Mouse (Mus musculus): ENCODE results near the gene Prkag3. TPM values are rescaled to one million over a fixed set of nuclear protein-coding genes. Genes with fewer than 3 reads are reported as not detected.

The Prkag3 gene
- total RNA-seq (2017): not detected in 2 replicates

DNA sequence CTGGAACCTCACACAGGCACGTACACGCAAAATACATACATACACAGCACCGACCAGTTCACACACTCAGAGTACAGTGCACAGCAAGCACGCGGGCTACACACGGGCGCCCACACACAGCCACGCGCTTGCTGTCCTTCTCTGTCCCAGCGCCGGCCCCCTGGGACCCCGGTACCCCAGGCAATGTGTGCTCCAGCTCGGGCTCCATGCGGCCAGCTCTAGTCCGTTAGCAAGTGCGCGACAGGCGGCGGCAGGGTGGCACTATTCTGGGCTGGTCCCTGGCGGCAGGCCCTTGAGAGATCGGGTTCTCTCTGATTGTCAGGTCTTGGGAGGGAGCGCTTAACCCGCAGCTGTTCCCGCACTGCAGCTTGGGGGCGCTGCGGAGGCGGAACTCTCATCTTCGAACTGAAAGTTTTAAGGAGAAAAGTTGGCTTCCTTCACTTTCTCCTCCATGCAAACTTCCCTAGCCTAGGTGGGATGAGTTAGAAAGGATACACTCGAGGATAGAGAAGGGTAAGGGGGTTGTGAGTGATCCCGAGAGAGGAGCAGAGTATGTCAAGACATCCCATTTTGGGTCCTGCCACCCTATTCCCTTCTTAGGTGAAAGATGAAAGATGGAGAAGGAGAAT is at the start of gene Prkag3:
TSS of gene Prkag3 (minus strand) at position 579 of the 629 bp plus-strand sequence.
- peak; percentile 86 to 91 for ATAC-seq (replicated peaks in 1 of 2; ENCODE audit: insufficient read depth in 1 of 2, low FRiP score in 2 of 2, low TSS enrichment in 1 of 2, low read depth in 1 of 2, poor library complexity in 2 of 2, severe bottlenecking in 2 of 2)

DNA sequence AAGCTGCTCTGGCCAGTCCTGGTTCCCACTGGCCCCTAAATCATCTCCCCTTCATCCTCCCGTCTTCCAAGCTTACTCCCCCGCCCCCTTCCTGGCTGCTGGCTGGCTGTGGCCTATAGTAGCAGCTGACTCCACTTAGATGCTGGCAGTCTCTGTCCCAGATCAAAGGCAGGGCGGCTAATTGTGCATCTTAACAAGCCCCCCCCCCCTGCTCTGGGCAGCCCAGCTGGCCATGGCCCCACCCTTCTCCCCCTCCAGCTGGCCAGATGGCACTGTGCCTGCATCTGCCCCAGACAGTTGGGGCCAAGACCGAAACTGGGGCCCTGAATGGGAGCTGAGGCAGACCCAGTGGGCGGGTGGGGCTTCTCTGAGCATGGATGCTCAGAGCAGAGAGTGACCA is 48.4 kb upstream of the Prkag3 start:
- no peak for ATAC-seq (replicated peaks in 1 of 2; ENCODE audit: insufficient read depth in 1 of 2, low FRiP score in 2 of 2, low TSS enrichment in 1 of 2, low read depth in 1 of 2, poor library complexity in 2 of 2, severe bottlenecking in 2 of 2)

DNA sequence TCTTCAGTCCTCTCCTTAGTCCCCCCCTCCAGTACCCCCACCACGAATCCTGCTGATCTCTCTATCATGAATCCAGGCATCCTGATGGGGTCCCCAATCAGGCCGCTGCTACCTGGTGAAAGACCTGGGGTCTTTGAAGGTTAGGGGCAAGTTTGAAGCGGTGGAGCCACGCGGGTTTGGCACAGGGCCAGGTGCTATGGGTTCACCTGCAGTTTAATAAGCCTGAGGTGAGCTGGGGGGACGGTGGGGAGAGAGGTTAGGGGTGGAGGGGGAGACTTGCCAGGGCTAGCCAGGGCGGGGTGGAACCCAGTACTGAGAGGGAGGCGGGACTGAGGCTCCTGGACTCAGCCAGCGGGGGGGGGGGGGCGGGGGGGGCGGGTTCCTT is 46.1 kb upstream of the Prkag3 start:
- no peak for ATAC-seq (replicated peaks in 1 of 2; ENCODE audit: insufficient read depth in 1 of 2, low FRiP score in 2 of 2, low TSS enrichment in 1 of 2, low read depth in 1 of 2, poor library complexity in 2 of 2, severe bottlenecking in 2 of 2)

DNA sequence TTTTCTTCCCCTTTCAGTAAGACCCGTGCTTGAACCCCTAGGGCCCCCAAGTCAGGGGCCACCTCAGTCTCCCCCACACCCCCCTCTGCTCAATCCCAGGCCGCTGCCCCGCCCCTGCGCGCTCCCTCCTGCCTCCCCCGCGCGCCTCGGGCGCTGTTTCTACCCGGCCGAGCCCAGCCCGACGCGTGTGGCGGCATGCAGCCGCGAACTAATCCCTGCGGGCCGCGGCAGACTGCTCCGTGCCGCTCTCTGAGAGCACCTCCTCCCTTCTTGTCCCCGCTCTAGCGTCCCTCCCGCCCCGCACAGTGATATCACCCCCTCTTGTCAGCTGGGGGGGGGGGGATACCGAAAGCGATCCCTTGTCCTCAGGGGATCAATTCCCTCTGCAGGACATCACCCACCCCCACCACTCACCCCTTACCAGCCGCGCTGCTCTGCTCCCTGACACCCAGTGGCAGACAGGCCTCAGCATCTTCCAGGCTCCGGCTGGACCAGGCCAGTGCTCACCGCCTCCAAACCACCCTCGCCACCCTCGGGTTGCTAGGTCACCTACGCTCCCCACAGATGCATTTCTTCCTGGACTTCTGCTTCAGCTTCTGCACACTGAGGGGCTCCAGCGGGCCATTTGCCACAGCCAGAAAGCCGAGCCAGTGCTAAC is 45.6 kb upstream of the Prkag3 start:
- ATAC-seq (replicated peaks in 1 of 2; ENCODE audit: insufficient read depth in 1 of 2, low FRiP score in 2 of 2, low TSS enrichment in 1 of 2, low read depth in 1 of 2, poor library complexity in 2 of 2, severe bottlenecking in 2 of 2): peak; percentile 44; a peak in 3 of 4 replicates

DNA sequence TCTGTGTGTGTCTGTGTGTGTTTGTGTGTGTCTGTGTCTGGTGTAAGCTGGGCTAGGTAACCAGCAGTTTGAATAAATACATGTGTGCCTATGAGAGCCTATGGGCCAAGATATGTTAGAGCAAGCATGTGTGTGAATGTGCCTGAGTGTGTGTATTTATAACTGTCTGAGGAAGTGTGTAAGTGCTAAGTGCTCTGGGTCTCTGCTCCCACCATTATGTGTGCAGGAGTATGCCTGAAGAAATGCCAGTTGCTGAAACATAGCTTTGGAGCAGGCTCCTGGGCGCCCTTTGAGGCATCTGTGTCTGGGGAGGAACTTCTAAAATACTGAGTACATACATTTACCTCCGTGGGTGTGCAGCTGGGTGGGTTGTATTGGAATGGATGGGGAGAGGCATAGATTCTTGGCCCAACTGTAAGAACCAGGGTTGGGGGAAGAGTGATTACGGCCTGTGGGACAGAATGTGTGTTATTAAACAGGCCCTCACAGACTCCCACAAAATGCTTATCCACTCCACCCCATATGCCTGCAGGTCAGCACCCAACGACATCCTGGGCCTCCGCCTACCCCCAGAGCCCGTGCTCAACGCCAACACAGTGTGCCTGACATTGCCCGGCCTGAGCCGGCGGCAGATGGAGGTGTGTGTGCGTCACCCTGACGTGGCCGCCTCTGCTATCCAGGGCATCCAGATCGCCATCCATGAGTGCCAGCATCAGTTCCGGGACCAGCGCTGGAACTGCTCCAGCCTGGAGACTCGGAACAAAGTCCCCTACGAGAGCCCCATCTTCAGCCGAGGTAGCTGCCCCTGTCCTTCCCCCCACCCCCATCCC is 44.0 kb upstream of the Prkag3 start:
- ATAC-seq (replicated peaks in 1 of 2; ENCODE audit: insufficient read depth in 1 of 2, low FRiP score in 2 of 2, low TSS enrichment in 1 of 2, low read depth in 1 of 2, poor library complexity in 2 of 2, severe bottlenecking in 2 of 2): no peak

DNA sequence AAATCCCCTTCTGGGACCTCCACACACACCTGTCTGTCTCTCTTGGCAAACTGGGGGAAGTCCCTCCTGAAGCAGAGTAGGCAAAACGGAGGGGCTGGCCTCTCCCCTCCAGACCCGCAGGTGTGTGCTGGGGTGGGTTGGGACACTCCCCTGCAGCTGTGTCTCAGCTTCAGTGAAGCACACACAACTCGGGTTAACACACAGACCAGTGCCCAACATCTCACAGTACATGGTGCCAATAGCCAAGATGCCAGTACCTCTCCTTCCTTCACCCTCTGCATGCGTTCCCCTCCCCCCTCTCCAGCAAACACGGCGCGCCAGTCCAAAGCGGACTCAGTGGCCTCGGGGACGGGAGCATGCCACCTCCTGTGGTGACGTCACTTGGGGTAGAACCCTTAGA is 42.2 kb upstream of the Prkag3 start, which contains the start of gene Wnt10a:
TSS of gene Wnt10a (plus strand) at position 268 of the 400 bp plus-strand sequence.
- ATAC-seq (replicated peaks in 1 of 2; ENCODE audit: insufficient read depth in 1 of 2, low FRiP score in 2 of 2, low TSS enrichment in 1 of 2, low read depth in 1 of 2, poor library complexity in 2 of 2, severe bottlenecking in 2 of 2): no peak

DNA sequence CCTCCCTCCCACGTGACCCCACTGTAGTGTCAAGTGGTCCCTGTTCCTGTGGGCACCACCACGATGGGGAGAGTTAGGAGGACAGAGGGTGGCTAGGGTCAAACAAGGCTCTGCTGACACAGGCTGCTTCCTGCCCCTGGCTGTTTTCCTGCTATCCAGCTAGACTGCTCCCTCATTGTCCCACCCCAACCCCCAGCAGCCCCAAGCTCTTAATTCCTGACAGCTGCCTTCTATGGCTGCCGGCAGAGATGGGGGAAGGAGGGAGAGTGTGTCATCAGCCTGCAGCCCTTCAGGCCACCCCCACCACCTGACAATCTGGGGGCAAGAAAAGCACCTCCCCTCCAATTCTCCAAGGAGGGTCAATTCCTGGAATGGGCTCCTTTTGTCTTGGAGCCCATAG is 41.1 kb upstream of the Prkag3 start:
- no peak for ATAC-seq (replicated peaks in 1 of 2; ENCODE audit: insufficient read depth in 1 of 2, low FRiP score in 2 of 2, low TSS enrichment in 1 of 2, low read depth in 1 of 2, poor library complexity in 2 of 2, severe bottlenecking in 2 of 2)

DNA sequence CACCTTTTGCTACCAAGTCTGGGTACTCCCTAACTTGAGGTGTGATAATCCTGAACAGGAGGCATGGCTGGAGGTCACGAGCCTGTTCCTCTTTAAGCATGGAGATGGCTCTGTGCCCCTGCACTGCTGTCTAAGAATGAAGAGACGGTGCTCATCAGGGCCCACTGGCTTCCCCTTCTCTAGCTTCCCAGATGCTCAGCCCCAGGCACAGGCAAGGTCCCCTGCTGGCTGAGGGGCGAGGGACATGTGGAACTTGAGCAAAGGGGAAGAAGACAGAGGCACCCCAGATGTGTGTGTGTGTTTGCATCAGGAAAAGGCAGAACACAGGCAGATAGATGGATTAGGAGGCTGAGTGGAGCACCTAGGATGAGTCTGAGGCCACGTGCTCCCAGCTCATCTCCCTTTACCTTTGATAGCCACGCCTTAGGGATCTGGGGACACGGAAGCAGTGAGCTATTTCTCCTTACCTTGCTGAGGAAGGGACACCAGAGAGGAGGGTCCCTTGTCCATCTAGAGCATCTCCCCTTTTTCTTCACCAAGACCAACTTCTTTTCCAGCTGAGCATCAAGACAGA is 39.7 kb upstream of the Prkag3 start:
- ATAC-seq (replicated peaks in 1 of 2; ENCODE audit: insufficient read depth in 1 of 2, low FRiP score in 2 of 2, low TSS enrichment in 1 of 2, low read depth in 1 of 2, poor library complexity in 2 of 2, severe bottlenecking in 2 of 2): peak; percentile 24 to 42; a peak in 2 of 4 replicates

DNA sequence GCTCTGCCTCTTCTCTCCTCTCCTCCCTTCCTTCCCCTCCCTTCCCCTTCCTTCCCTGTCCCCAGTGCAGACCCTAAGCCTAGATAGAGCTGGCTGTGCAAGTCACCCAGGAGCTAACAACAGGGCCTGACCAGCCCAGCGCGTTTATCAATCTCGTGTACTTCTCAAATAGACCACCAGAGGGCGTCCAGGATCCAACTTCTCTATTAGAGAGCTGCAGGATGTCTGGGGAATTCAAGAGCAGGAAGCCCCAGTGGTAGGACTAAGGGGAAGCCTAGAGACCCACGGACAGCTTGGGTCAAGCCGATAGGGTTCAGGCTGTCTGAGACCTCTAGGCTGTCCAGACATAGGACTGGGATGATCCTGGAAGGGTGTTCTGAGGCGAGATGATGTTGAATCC is 38.8 kb upstream of the Prkag3 start:
- peak; percentile 63; a peak in 3 of 4 replicates for ATAC-seq (replicated peaks in 1 of 2; ENCODE audit: insufficient read depth in 1 of 2, low FRiP score in 2 of 2, low TSS enrichment in 1 of 2, low read depth in 1 of 2, poor library complexity in 2 of 2, severe bottlenecking in 2 of 2)

DNA sequence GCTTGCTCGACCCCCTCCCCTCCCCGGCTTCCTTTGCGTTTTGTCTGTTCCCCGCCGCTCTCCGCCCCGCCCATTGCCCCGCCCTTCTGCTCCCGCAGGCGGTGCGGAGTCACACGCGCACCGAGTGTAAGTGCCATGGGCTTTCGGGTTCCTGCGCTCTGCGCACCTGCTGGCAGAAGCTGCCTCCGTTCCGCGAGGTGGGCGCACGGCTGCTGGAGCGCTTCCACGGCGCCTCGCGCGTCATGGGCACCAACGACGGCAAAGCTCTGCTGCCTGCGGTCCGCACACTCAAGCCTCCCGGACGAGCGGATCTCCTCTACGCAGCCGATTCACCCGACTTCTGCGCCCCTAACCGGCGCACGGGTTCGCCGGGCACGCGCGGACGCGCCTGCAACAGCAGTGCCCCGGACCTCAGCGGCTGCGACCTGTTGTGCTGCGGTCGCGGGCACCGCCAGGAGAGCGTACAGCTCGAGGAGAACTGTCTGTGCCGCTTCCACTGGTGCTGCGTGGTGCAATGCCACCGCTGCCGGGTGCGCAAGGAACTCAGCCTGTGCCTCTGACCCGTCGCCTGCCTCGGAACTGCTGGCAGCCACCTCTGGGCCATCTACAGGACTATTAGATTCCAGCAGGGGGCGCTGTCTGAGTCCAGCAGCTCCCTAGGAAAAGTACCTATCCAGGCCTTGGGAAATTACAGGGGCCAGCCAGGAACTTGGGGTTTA is 35.2 kb upstream of the Prkag3 start:
- peak in 1 of 2 experiments; percentile 9; a peak in 1 of 4 replicates for ATAC-seq (replicated peaks in 1 of 2; ENCODE audit: insufficient read depth in 1 of 2, low FRiP score in 2 of 2, low TSS enrichment in 1 of 2, low read depth in 1 of 2, poor library complexity in 2 of 2, severe bottlenecking in 2 of 2)

DNA sequence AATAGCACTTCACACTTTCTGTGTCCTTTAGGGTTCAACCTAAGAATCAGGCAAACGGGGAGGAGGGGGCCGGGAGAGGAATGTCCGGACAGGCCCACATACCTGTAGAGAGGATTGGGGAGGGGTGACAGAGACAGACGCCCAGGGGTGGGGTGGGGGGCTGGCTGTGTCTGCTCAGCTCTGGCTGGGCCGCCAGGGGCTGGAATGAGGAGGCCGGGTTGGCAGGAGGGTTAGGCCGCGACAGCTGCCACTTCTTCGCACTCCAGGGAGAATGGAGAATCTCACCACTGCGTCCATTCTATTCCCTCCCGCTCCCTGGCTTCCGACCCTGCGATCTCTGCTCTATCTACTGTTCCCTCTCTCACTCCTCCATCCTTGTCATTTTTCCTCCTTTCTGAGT is 34.5 kb upstream of the Prkag3 start:
- ATAC-seq (replicated peaks in 1 of 2; ENCODE audit: insufficient read depth in 1 of 2, low FRiP score in 2 of 2, low TSS enrichment in 1 of 2, low read depth in 1 of 2, poor library complexity in 2 of 2, severe bottlenecking in 2 of 2): no peak

DNA sequence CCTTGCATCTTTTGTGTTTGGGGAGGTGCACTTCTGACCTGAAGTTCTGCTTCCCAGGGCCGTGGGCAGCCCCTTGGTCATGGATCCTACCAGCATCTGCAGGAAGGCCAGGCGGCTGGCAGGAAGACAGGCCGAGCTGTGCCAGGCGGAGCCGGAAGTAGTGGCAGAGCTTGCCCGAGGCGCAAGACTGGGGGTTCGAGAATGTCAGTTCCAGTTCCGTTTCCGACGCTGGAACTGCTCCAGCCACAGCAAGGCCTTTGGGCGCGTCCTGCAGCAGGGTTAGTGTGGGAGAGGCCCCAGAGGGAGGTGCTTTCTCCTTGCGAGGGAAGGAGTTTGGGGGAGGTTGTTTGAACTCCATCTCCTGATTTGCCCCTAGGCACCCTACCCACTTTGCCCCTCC is 33.0 kb upstream of the Prkag3 start:
- ATAC-seq (replicated peaks in 1 of 2; ENCODE audit: insufficient read depth in 1 of 2, low FRiP score in 2 of 2, low TSS enrichment in 1 of 2, low read depth in 1 of 2, poor library complexity in 2 of 2, severe bottlenecking in 2 of 2): peak; percentile 60 to 61

DNA sequence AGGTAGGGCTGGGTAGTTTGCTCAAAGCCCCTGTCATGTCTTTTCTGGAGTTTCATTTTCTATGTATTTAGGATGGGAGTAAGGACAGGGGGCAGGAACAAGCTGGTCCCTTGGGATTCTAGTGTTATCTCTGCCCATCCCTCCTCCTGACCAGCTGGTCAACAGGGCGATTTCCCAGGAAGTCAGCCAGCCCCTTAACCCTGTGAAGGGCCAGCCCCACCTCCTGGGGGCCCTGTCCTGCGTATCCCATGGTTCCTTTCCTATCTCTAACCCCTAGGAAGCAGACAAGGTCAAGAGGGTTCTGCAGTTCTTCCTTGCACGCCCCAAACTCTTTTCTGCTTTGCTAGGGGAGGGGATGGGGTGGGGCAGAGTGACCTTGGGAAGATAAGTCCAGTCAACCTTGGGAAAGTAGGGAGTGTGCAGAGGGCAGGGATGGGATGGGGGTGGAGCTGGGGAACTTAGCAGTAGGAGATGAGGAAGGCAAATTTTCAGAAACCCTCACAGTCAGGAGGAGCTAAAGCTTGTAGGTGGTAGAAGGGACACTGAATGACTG is 30.0 kb upstream of the Prkag3 start:
- ATAC-seq (replicated peaks in 1 of 2; ENCODE audit: insufficient read depth in 1 of 2, low FRiP score in 2 of 2, low TSS enrichment in 1 of 2, low read depth in 1 of 2, poor library complexity in 2 of 2, severe bottlenecking in 2 of 2): no peak

DNA sequence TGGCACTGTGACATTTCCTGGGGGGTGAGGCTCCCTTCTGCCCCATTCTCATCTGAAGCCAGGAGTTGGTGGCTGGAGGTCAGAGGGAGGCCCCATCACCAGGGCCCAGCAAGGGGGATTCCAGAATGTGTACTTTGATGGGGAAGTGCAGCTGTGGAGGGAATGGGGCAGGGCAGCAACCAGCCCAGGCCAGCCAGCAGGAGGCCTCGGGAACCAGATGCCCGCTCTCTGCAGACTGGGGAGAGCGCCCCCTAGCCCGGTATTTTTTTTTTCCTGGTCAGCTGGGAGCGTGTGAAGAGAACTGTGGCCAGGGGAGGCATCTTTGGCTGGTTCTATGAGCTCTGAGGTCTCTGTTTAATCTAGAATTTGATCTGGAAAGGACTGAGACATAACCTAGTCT is 26.8 kb upstream of the Prkag3 start:
- 0 out of 4 replicates have a peak, but pooled peaks of 1 of the 2 experiments have one; percentile 32 for ATAC-seq (replicated peaks in 1 of 2; ENCODE audit: insufficient read depth in 1 of 2, low FRiP score in 2 of 2, low TSS enrichment in 1 of 2, low read depth in 1 of 2, poor library complexity in 2 of 2, severe bottlenecking in 2 of 2)

DNA sequence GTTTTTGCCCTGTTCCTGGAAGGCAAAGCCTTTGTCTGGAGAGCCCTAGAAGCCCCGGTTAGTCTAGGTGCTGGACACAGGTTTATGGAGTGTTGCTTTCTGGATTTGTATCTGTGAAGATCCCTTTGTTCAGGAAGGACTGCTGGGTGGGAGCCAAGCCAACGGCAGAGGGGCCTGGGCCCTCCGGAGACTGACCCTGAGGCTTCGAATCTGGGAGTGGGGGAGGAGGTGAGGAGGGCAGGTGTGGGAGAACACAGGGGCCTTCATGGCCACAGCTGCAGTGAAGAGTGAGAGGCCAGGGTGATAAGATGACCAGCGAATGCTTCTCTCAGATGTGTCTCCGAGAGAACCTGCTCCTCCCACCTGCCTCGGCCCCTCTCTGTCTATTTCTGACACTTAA is 25.0 kb upstream of the Prkag3 start:
- ATAC-seq (replicated peaks in 1 of 2; ENCODE audit: insufficient read depth in 1 of 2, low FRiP score in 2 of 2, low TSS enrichment in 1 of 2, low read depth in 1 of 2, poor library complexity in 2 of 2, severe bottlenecking in 2 of 2): no peak

DNA sequence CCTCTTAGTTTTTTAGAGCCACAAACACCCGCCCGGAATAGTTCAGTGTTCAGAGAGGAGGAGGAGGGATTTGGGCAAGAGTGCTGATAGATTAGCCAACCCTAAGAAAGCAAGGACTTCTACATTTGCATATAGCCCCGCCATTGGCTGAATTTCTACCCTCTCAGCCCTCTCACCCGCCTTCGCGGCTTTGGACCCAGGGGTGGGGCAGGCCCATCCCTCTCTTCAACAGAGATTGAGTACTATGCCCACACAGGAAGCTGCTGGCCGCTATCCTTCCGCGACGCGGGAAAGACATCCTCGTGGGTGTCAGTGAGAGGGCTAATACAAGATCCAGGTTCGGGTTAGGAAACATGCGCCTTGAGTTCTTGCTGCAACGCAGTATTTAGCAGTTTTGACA is 24.1 kb upstream of the Prkag3 start:
- ATAC-seq (replicated peaks in 1 of 2; ENCODE audit: insufficient read depth in 1 of 2, low FRiP score in 2 of 2, low TSS enrichment in 1 of 2, low read depth in 1 of 2, poor library complexity in 2 of 2, severe bottlenecking in 2 of 2): peak; percentile 88 to 94
